Mouse (Mus musculus): ENCODE results near the gene Edem3.
"Not testable (repeated sequence)": the region's sequence is repeated elsewhere in the genome, so short reads cannot be mapped to it uniquely, and the experiment has no call there.

The Edem3 gene

DNA sequence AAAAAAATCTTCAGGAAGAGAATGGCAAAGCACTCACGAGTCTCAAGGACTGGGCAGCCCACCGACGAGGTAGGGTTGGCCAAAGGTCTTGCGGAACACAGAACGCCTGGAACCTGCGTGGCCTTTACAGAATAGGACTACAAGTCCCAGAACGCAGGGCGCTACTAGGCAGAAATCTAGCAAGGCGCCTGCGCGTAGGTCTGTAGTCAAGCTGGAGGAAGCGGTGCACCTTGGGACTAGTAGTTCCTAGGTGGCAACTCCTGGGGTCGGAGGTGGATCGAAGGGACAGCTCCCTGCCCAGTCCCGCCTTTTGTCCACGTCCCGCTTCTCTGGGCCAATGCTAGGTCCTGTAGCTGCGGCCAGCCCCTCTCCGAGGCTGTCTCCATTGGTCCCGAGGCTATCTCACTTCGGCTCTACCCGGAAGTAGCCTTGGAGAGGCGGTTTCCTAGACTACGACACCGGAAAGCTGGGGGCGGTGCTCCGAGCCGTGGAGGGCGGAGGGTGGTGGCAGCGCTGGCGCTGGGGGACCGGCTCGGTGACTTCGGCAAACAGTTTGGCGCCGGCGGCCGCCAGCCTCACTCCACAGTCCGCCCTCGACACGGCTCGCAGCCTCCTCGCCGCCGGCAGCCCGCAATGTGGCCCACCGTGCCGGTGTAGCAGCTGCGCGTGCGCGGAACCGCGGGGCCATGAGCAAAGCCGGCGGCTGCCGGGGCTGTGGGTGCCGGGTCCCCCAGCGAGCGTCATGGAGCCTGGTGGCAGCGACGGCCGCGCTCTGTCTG lies at the start of gene Edem3:
Edem3 (plus strand) TSS at position 491 of the 779 bp plus-strand sequence.
- peak; percentile 84 for DNase-seq (ENCODE audit: low spot score)

DNA sequence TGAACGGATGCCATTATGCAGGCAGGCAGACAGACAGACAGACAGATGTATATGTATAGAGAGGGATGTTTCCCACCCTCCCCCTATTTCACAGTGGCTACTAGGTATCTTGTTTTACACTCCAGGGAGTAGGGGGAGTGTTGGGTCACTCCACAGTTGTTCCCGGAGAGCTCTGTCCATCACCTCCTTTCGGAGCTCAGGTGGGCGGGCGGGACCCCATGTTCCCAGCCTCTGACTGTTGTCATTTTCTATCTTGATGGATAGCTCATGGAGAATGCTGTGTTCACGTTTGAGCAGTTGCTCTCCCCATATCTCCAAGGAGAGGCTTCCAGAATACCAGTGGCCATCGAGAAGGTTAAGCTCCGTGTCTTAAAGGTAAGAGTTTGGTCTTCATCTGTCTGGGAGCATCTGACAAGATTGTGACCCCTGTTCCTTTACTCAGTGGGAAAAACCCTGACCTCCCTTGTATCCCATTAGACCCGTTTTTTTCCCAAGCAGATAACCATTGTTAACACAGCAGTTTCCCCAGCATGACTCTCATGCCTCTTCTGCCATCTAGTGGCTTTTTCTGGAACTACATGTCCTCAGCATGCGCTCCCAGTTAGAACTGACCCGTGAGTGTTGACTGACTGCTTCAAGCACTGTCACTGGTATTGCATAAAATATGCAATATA lies 49.3 kb upstream of the Edem3 start:
- DNase-seq (ENCODE audit: low spot score) = peak; percentile 93

GRCm38 (mm10) chr1:151706397-151706752 lies 48.8 kb upstream of the Edem3 start:
- no peak for DNase-seq (ENCODE audit: low spot score)

DNA sequence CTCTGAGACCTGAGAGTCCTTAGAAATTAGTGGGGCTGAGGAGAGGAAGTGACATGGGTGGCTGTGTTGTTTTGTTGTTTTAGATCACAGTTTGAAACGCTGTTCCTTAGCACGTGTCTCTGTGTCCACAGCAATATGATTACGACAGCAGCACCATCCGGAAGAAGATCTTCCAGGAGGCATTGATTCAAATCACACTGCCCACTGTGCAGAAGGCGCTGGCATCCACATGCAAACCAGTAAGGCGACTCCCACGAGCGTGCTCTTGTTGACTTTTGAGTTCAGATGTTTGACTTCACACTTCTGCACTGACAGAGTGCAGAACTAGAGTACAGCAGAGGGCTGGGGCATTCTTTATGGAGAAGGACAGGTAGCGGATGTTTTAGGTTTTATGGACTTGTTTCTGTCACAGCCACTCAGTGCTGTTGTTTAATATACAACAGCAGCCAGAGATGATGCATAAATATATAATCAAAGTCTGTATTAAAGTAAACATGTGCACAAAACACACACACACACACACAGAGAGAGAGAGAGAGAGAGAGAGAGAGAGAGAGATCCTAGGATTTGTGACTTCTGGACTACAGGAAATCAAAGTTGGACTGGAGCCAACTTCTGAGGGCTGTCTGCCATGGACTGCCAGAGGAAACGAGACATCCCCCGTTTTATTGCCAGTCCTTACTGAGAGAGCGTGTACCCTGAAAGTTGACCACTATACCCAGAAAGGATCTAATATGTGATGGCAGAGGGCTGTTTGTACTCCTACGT lies 46.0 kb upstream of the Edem3 start:
- DNase-seq (ENCODE audit: low spot score) = no peak

GRCm38 (mm10) chr1:151709734-151710022 lies 45.5 kb upstream of the Edem3 start:
- DNase-seq (ENCODE audit: low spot score) = no peak

DNA sequence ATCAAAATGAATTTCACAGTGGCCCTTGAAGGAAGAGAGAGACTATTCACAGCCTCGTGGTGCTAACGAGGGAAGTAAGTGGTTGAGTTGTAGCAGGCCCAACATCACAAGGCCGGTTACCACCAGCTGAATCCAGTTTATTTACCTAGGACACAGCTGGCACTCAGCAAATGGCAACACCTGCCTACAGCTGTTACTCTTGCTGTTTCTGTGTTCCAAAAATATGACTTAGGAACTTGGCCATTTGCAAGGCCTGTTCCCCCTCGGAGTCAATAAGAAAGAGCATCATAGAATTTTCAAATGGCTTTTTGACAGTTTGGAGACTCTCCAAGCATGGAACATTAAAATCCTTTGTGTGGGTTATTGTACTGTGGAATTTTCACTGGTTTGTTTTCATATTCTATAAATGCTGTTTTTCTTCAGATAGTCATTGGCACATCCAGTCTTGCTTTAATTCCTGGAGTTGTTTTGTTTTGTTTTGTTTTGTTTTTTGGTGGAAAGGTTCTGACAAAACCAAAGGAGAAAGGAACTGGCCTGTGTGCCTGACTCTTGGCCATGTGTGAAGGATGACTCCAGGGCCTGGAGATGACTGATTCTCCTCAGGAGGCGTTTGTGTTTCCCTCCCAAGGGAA lies 44.6 kb upstream of the Edem3 start:
- no peak for DNase-seq (ENCODE audit: low spot score)

DNA sequence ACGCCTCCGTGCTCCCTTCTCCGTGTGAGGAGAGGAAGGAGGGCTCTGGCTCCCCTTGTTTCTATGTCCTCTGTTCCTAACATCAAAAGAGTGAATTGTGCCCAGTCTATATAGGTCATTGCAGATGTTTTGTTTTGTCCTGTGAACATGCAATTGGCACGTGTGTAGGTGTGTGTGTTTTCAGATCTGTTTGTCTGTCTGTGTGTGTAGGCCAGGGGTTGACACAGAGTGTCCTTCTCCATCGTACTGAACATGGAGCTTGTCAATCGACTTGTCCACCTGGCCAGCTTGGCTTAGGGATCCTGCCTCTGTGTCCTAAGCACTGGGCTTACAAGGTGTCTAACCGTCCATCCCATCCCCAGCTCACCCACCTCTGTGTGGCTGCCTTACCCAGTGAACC lies 44.1 kb upstream of the Edem3 start:
- no peak for DNase-seq (ENCODE audit: low spot score)

GRCm38 (mm10) chr1:151712664-151713063 lies 42.5 kb upstream of the Edem3 start:
- DNase-seq (ENCODE audit: low spot score) = no peak

GRCm38 (mm10) chr1:151713622-151714021 lies 41.5 kb upstream of the Edem3 start:
- DNase-seq (ENCODE audit: low spot score) = no peak

DNA sequence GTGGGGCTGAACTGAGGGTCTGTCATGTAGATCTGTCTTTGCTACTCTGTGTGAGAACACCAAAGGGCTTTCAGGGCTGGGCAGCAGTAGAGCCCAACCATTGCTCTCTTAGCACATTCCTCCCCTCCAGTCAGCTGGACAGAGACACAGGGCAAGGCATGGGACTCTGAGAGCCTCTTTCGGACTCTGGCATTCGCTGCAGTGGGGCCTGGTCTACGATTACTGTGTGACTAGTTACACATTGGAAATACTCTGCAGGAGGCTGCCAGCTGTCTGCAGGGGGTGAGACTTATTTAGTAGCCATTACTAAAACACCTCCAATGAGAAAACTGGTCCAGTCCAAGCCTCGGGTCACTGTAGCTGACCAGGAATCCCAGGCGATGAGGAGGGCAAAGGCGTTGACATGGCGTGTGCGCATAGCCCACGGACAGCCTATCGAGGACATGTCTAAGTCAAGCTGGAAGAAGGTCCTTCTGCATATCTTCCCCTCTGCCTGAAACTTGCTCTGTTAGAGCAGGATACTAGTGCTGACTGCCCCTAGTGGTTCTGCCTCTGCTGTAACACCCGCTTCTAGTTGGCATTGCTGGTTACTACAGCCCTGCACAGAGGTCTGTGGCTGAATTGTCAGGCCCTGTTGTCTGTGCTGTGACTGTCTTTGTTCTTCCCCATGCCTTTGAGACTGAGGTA lies 39.0 kb upstream of the Edem3 start:
- no peak for DNase-seq (ENCODE audit: low spot score)

GRCm38 (mm10) chr1:151717624-151718023 lies 37.5 kb upstream of the Edem3 start:
- DNase-seq (ENCODE audit: low spot score) = no peak

DNA sequence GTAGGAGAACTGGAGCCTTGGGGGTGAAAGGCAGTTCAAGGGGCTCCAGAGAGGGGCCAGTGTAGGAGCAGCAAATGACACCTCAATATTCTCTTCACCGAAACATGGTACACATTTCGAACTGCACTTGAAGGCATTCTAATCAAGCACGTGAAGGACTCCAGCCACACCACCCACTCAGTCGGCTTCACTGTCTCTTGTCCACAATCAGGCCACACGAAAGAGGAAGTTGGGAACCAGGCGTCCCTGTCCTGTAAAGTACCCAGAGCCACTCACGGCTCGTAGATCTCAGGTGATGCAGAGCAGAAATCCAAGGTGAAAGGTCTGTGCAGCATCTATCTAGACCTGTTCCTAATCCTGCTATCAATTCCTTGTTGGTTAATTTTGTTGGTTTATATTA lies 36.6 kb upstream of the Edem3 start:
- no peak for DNase-seq (ENCODE audit: low spot score)

GRCm38 (mm10) chr1:151719911-151720310 lies 35.3 kb upstream of the Edem3 start:
- DNase-seq (ENCODE audit: low spot score) = no peak

GRCm38 (mm10) chr1:151720566-151720965 lies 34.6 kb upstream of the Edem3 start:
- no peak for DNase-seq (ENCODE audit: low spot score)

DNA sequence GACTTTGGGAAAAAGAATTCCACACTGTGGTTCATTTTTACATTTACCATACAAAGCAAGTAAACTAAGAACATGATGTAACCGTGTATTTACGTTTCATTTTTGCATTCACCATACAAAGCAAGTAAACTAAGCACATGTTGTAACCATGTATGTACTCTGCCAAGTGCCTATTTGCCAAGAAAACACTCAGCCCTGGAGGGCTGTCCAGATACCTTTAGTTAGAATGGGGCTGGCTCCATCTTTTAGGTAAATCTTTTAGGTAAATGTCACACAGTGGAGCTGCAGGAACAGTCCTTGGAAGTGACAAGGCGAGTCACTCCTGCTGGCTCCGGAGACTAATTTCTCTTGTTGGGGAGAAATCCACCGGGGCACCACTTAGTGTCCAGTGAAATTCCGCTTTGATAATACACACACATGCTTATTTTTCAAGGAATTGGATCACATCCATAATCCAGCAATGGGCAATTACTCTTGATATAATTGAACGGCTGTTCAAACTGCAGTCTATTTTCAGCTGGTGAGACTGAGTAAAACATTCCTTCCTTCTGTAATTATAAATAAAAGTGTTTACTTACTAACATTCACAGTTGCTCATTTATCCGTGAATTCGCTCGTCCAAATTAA lies 33.7 kb upstream of the Edem3 start:
- no peak for DNase-seq (ENCODE audit: low spot score)

GRCm38 (mm10) chr1:151723771-151724170 lies 31.4 kb upstream of the Edem3 start:
- no peak for DNase-seq (ENCODE audit: low spot score)

- no peak for DNase-seq (ENCODE audit: low spot score)
Observed at GRCm38 (mm10) chr1:151725590-151725989, 29.6 kb upstream of the Edem3 start.

- no peak for DNase-seq (ENCODE audit: low spot score)
Observed at GRCm38 (mm10) chr1:151726358-151726757, 28.8 kb upstream of the Edem3 start.

DNA sequence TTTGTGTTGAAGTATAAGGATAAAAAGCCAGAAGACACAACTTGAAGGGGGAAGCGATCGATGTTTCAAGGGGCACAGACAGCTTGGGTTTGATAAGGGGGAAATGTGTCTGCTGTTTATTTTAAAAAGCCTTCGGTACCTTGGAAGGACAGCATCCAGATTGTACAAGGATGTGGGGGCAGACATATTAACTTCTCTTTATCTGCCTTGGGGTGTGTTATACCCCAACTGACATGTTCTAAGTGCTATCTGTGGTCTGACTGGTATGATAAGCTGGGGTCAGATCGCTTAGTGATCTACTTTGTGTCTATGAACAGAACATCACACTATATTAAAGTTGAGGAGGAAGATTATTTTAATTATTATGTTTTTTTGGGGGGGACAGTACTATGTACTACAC lies 27.0 kb upstream of the Edem3 start:
- no peak for DNase-seq (ENCODE audit: low spot score)

DNA sequence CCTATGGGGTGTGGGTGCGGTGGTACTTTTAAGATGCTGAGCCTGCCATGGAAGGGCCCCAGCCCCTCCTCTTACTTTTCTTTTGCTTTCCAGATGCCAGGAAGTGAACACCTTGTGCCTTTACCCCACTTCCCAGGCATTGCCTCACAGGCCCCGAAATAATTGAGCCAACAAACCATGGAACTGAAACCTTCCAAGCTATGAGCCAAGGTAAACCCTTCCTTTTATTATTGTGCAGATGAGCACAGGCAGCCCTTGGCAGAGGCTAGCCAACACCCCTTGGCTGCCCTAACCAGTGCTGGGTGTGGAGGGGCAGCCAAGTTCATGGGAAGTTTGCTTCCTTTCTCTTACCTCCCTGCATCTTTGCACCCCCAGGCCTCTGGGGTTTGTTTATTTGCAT lies 18.0 kb upstream of the Edem3 start:
- no peak for DNase-seq (ENCODE audit: low spot score)

- no peak for DNase-seq (ENCODE audit: low spot score)
Observed at GRCm38 (mm10) chr1:151741199-151741621, 14.0 kb upstream of the Edem3 start.

- DNase-seq (ENCODE audit: low spot score) = not testable (repeated sequence)
Observed at GRCm38 (mm10) chr1:151749894-151750293, 5.3 kb upstream of the Edem3 start.
